Mouse (Mus musculus) heart, adult 11 months (tissue): ENCODE results near the gene Hjurp.

Experiments used
- DNase-seq: peaks from one replicate; pipeline ENCODE4 v3.0.0; 2022

Hjurp gene

DNA sequence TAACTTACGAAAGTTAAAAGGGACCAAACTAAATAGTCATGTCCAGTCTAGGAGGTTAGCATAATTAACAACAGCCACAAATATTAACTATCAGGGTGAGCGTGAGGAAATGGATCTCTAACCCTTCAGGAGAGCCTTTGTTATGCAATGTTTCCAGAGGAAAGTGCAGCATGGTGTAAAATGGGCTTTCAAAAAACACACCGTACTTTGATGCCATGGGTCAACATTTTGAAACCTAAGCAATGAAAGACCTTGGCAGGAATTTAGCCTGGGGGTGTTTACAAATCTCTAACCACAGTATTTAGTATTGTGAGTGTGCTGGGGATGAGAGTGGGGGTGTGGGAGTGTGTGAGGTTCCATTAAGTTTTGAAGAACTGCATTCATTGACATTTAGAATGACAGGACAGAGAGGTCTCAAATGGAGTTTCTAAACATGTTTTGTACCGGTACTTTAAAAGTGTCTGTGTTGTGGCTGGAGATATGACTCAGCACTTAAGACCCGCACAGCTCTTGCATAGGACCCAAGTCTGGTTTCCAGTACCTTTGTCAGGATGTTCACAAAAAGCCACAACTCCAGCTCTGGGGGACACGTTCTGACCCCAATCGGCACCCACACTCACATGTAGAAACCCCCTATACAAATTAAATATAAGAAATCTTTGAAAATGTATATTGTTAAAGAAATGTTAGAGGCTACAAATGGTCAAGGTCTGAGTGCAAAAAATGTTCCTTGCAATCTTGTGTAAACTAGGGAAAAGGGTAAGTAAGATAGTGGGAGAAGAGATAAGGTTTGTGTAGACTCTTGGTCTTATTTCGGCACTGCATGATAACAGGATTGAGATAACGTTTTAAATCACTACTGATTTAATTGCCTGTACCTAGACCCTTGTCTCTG lies 1.9 kb upstream of the Hjurp start:
- peak; percentile 89 for DNase-seq

DNA sequence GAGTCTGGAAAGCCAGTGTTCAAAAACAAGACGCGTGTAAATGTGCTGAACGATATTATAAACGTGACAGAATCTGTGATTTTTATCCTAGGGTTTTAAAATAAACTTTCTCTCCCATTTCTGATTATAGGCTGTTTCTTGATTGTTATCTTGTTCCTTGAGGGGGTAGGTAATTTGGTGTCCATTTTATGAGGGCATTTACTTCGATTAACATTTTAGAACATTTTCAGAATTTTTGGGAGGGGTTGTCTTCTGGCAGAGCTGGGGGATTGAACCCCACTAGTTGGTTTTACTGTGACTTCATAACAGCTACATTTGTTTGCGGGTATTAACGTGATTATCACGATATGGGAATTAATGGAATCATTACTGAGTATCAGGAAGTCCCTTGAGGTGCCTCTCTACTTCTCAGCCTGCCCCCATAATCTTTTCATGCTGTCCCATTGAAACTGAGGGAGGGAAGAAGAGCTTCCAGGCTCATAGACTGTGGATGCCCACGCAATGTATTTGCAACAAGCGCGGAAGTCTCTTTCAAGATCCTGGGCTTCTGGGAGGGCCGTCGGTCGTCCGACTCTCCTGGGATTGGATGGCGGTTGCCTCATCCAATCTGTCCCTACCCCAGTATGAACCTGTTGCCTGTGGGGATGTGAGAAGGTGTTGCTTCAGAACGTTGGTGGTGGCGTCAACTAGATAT lies 532 bp upstream of the Hjurp start:
- DNase-seq, result peak; percentile 95

DNA sequence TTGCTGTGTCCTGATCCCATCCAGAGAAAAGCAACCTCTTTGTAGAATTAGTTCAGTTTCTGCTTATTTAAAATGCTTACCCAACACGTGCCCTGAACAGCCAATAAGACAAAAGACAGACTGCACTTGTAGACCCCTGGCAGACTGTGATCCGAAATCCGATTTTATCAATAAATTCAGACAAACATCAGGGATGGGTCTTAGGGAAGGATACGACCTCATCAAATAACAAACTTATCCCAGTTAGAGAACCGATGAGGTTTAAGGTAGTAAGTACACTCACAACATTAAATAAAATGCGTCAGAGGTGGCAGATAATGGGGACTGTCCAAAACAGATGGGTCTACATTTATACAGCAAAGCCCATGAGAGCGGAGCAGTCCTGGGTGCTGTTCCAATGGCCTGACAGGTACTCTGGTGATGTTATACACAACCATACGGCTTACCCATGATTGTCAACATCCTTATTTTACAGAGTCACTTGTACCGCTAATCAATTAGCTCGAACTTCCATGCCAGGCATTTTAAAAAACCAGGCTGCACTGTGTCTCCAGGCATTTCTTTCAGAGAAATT lies 822 bp downstream of the Hjurp start:
- DNase-seq, result no peak

DNA sequence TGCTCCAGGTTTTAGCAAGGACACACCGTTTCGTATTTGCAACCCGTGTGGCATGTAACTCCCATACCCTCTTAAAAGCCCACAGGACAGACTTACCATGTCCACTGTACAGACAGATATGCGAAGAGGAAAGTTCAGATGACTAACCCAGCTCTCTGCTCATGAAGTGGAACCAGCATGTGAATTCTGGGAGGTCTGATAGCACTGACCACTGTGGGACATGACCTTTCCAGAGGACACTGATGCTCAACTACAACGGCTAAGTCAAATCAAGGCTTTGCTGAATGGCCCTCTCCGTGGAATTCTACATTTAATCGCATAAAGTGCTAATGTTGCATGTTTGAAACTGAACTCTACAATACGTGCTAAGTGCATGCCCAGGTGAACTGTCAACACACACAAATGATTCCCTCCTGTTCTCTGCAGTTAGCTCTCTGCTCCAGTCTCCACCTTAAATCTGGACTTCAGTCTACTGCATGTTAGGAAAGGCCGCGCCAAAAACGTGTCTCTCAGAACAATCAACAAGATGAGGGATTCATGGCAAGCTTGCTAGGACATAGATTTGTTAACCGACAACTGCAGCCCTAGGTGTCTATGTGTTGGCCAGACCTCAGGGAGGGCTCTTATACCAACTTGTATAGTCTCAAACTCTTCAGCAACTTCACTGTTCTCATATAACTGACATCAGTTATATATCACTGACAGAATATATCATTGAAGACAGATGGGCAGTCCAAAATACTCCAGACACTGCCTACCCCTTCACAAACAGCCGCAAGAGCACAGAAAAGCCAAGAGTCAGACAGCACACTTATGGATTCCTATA lies 1.5 kb downstream of the Hjurp start:
- peak; percentile 93 for DNase-seq

DNA sequence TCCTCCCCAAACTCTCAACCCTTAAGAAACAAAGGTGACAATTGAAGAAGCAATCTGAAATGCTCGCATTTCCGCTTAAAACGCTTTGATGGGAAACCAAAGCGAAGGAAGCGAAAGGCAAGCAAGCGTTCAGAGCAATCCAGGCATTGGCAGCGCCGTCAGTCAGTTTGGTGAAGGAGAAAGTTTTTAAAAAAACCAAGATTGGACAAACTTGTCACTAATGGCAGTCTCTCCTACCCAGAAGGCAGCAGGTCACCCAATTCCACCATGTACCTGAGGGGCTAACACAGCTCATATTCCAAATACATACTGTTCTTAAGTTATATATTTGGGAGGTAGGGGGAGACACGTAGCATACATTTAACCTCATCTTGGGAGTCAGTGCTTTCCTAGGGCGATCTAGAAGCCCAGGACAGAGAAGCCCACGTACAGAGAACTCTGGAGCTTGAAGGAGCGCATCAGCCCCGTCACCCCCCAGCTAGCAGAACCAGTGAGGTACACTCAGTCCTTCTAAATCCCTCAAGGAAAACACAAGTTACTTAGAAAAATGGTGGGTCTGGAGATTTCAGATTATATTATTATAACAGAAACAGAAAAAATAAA lies 2.3 kb downstream of the Hjurp start:
- peak; percentile 90 for DNase-seq

DNA sequence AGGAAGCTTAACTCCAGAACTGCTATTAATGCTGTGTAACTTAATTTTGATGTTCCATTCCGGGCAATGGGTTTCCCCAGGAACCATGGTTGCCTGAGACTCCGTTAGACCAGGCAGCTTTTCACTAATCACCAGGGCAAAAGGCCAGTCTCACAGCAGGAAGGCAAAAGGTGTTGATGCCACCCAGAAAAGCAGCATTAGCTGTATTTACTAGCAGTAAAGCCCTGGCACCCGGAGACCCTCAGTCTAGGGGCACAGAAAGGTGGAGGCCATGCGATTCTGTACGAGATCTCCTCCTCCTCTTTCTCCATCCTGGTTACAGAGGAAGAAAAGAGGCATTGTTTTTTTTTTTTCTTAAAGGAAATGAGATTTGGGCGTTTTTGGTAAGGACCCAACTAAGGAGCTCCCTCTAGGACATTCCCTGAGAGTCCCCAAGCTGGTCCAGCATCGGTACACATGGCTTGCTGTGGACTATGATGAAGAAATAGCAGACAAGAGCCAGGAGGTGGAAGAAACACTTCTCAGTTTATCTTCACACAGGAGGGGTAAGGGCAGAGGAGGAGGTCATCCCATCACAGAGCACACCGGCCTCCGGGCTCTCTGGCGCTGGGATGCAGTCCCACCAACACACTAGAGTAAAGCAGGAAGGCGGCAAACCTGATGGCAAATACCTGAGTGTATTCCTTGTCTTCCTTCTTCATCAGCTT lies 2.9 kb downstream of the Hjurp start:
- peak; percentile 89 for DNase-seq

DNA sequence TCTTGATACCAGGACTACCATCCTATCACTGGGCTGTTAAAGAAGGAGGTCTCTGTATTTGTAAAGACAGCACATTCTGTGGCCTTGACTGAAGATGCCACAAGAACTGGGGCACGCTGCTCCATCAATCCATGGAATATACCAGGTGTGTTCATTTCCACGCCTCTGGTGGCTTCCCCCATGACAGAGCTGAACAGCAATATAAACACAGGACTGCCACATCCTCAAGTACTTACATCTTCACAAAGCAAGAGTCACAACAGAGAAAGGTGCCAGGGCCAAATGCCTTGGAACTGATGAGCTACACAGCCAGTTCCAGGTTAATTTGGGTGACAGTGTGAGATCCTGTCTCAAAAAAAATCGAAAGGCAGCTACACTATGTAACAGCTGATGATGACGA lies 3.6 kb downstream of the Hjurp start:
- DNase-seq, result peak; percentile 94

DNA sequence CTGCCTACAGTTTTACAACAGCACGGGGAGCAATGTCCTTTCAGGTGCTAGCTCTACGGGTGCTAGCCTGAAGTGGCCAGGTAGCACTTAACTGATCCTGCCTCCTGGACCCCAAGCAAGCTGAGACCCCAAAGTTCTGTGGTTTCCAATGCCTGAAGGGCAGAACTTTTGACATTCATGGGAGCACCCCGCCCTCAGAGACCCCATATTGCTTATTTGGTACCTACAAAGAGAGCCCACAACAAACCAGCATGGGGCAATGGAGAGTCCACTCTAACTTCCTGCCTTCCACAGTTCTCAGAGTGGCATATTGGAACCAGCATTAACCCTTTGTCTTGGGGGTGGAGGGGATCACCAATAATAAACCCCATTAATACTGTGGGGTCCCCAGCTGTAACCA lies 4.1 kb downstream of the Hjurp start:
- peak; percentile 91 for DNase-seq

DNA sequence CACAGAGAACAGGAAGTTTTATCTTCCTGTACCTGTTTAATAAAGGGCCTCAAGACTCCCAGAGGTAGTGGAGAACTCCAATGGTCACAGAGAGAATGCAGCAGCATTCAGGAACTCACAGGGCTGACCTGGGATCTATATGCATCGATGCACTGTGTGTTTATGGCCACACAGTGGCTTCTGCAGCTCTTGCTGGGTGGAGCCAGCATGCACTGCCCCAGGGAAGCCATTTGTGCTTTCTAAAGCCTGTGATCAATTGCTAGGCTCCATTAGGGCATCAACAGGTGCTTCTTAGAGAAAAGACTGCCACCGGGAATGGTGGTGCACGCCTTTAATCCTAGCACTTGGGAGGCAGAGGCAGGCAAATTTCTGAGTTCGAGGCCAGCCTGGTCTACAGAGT lies 4.6 kb downstream of the Hjurp start:
- DNase-seq, result peak; percentile 89

DNA sequence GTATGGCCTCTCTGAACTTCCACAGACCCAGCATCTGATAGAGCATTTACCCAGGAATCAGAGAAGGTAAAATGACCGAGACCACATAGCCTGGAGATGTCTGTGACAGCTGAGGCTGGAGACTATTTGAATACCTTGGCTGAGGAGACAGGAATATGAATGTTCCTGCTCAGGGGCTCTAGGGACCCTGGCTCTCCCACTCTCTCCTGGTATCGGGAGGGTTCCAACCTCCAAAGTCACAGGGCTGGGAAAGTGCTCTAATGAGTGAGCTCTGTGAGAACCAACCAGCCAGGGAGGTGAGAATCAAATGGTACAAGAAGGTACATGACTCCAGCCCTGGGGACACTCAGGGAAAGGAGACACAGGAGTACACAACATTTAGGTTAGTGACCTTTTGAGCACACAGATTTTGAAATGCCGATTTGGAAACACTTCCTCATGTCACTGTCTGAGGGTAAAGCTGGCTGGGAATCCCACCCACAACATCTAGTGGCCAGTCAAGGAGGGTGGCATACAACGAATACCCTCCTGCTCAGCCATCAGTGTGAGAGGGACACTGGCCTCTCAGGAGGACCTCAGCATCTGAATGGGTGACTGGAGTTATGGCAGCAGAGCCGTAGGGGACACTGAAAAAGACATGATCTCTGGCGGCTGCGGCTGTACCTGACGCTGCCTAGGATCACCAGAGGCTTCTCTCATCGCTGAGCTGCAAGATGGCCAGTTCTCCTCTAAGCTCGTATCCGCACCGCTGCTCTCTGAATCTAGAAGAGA lies 7.7 kb downstream of the Hjurp start:
- peak; percentile 94 for DNase-seq

DNA sequence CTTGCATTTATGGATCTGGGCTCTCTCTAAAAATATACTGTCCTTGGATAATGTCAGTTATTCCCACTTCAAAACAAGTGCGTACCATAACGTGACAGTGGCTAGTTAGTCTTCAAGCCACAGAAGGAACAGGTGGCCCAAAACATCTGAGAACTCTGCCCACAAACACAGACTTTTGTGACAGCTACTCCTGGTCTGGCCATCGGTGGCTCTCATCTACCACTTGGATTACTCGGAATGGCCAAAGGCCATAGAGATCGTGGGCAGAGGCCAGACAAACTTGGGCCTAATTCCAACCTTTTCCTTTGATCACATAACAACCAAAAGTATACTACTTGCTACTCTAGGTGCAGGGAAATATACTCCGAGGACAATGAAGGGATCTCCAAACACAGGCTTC lies 9.4 kb downstream of the Hjurp start:
- no peak for DNase-seq

DNA sequence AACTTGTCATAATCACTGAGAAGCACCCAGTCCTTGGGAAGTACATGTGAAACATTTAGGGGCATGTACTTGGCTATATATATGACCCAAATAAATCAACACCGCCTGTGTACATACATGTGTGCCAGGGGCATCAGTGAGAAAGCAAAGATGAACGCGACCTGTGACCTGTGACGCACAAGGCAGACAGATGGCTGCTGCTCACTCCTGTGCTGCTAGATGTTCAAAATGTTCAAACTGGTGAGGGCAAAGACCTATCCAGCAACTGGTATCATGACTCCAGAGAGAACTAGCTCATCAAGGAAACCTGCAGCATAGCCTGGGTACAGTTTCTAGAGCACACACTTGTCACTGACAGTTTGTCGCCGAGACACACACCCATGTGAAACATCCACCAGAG lies 9.9 kb downstream of the Hjurp start:
- no peak for DNase-seq

DNA sequence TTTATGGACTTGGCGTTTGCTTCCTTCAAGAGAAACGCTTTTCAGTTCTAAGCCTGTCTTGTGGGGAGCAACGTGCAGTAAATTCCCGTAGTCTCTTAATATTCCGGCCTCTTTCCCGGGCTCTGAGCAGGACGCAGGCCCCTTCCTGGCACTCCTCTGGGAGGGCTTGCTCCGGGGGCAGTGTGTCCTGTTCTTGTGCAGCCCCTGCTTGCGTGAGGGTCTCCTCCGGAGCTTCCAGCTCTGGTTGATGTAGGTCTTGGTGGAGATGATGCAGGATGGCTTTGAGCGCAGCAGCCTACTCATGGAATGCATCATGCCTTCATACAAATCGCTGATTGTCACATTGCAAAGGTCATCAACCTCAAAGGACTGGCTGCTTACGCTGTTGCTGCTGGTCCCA lies 11.3 kb downstream of the Hjurp start:
- no peak for DNase-seq

DNA sequence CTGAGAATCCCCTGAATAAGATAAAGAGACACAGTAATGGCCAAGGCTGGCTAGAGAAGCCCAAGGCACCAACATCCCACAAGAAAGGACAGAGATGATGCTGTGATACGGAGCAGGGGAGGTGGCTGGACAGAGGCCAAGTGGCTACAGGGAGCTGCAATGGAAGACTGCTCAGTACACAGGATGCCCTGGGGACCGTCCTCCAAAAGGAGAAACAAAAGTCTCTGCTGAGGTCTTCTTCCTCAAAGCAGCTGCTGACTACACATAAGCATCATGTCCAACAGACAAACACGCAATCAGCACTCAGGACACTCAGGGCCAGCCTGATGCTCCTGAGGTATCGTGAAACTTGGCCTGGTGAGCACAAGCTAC lies 12.6 kb downstream of the Hjurp start:
- DNase-seq, result no peak

DNA sequence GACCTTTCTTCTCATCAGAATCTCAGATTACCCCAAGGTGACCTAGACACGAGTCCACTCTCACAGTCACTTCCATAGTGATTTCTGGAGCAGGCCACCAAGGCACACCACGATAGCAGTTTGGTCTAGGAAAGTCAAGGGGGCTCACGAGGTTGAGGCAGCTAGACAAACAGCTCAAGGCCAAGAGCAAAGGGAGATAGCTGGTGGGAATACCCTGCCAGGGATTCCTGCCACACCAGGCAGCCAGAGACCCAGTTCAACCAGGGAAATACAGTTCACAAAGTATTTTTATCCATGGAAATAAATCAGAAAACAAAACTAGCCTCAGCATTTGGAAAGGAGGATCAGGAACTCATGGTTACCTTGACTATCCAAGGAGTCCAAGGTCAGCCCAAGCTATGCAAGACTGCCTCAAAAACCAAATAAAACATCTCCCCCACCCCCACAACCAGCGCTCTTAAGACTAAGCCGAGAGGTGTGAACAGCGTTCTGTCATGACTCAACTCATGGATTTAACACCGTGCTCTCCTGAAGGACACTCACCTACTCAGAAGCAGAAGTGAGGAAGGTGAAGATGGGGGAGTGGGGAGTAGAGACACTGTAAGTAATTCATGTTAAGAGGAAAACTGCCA lies 13.1 kb downstream of the Hjurp start:
- DNase-seq, result no peak

DNA sequence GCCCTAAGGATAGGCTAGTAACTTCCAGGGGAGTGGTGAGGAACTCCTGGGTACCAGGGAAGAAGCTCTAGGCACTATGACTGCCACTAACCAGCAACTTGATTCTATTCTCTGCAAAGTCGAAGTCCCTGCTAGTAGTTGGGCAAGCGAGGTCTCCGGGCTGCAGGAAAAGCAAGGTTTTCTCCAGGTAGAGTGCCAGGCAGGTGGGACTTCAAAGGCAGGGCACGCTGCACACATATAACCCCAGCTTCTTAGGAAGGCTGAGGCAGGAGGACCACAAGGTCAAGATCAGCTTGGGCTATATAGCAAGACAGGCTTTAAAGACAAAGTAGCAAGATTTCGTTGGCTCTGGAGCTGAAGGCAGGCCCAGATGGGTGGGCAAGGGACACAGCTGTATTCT lies 13.7 kb downstream of the Hjurp start:
- DNase-seq, result no peak

DNA sequence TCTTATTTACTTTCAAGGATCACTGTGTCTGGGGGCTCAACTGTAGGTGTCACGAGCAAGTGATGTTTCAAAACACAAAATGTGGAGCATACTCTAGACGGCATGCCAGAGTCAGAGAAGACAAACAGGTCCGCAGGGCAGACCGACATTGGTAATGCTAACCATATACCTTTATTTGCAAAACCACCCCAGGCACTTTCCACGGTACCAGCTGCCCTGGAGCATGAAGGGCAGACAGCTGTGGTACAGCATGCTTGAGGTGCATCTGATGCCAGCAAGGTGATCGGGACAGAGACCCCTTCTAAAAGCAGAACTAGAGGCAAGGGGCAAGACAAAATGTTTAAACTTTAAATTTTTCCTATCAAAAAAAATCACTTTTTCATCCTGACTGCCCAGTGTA lies 14.5 kb downstream of the Hjurp start:
- no peak for DNase-seq

DNA sequence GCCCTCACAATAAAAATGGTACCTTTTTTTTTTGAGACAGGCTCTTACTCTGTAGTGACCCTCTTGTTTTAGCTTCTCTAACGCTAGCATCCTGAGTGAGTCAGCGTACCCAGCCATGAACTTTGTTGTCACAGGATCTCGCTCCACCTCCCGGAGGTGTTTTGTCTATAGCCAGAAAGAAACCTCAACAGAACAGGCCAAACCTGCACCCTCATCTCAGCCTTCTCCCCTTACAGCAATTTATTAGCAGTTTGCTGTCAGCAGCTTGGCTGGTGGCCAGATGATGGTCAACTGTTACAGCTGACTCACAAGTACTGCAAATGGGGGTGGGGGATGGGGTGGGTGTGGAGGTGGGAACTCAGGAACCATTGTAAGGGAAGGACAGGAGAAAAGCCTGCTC lies 15.2 kb downstream of the Hjurp start:
- DNase-seq, result no peak

DNA sequence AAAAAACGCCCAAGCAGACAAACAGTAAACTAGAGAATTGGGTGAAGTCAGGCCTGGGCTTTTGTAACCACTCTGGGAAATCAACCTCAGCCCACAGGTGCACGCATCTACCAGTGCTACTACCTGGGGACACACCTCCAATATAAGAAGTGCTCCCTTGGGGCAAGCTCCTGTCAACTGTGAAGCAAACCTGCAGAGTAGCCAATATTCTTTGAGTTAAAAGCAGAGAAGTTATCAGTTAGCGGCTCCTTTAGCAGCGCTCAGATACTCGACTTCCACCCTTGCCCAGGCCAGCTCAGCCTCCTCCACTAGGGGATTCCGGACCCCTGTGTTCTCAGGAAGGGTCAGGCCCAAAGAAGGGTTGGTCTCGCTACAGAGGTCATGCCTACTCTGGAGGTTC lies 15.7 kb downstream of the Hjurp start:
- no peak for DNase-seq

DNA sequence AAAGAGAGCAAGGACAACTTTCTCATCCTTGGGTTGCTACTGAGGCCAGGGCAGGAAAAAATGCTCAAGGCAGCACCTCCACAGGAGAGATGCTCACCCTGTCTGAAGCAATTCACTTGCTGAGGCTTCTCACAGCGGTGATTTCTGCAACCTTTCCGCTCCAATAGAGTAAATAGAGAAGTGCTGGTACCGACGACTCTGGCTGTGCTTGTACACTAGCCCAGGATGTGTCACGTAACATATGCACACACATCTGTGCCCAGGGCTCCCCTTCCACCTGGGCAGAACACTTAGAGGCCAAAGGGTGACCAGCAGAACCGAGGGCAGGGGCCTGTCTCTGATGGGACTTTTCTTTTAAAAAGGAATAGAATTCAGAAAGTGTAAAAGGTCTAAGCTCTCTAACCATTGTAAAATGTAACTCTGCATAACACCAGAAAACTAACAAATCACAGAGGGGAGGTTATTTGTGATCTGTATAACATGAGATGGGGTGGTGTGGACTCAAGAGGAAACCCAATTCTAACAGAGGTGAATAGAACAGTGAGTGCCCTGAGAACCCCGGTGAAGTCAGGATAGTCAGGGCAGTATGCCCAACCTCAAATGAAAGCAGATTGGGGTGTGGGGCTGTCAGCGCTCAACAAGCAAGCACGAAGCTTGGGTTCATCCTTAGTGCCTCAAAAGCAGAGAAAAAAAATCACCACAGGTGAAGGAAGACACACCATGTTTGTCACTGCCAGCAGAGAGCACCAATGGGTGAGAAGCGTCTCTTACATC lies 16.6 kb downstream of the Hjurp start:
- no peak for DNase-seq
